Mouse (Mus musculus) left cerebral cortex, adult 2 months (tissue): Measurements from ENCODE around the gene Hipk2. TPM values are rescaled to one million over a fixed set of nuclear protein-coding genes. Genes with fewer than 3 reads are reported as not detected.

Experiments used
- DNase-seq, 2 experiments: peaks; one replicate each; pipeline ENCODE4 v3.0.0; 2021 to 2022; ENCODE audit warnings: low spot score in 2 of 2, mixed read lengths in 1 of 2; ENCODE audit errors: extremely low spot score in 1 of 2
- H3K27ac ChIP-seq: fragments of 200-600 bp; 2 replicates; pipeline ENCODE4 v1.8.1; 2022
- H3K4me3 ChIP-seq: fragments of 200-600 bp; 2 replicates; pipeline ENCODE4 v1.8.1; 2022
- CTCF ChIP-seq: fragments of 200-600 bp; IDR thresholded peaks from 2 replicates; pipeline ENCODE4 v1.8.1; 2022; ENCODE audit warnings: antibody characterized with exemption, mild to moderate bottlenecking, moderate library complexity
- intact Hi-C: fragments of 180-260 bp; cut with DNase I; formaldehyde crosslinking; loops from one replicate; pipeline ENCODE4 v1.15.1; 2025
- total RNA-seq, 2 experiments: library from RNA; stranded (reverse); gene quantifications; 2 replicates each; pipeline ENCODE4 v1.2.3; 2021

Gene Hipk2
- total RNA-seq, 2 experiments from 2014 or later: 54.7 to 61.3 TPM

GRCm38 (mm10) chr6:38755961-38756360 is 120.0 kb downstream of the Hipk2 start:
- H3K4me3 ChIP-seq: no peak overlapping the region
- no peak for TF ChIP-seq CTCF
- intact Hi-C loops: no loop called here
- DNase-seq: no peak
- no peak overlapping the region for H3K27ac ChIP-seq

GRCm38 (mm10) chr6:38755188-38755587 is 120.8 kb downstream of the Hipk2 start:
- intact Hi-C loops: no loop called here
- Histone ChIP-seq H3K27ac (no peak overlapping the region), H3K4me3 (no peak overlapping the region)
- no peak for DNase-seq
- no peak for TF ChIP-seq CTCF

- H3K4me3 ChIP-seq: no peak overlapping the region
- no peak overlapping the region for H3K27ac ChIP-seq
- TF ChIP-seq CTCF: no peak
- no peak for DNase-seq
- intact Hi-C loops: no loop called here
Observed at GRCm38 (mm10) chr6:38753729-38754128, 122.2 kb downstream of the Hipk2 start.

- TF ChIP-seq CTCF: no peak
- Histone ChIP-seq H3K27ac (no peak overlapping the region), H3K4me3 (no peak overlapping the region)
- intact Hi-C loops: no loop called here
- no peak for DNase-seq
Observed at GRCm38 (mm10) chr6:38753025-38753424, 122.9 kb downstream of the Hipk2 start.

- no peak for DNase-seq
- intact Hi-C loops: no loop called here
- peak; percentile 32 for TF ChIP-seq CTCF
- H3K27ac ChIP-seq: no peak overlapping the region
- no peak overlapping the region for H3K4me3 ChIP-seq
Observed at GRCm38 (mm10) chr6:38752495-38752894, 123.5 kb downstream of the Hipk2 start.

GRCm38 (mm10) chr6:38748037-38748436 is 127.9 kb downstream of the Hipk2 start:
- no peak for TF ChIP-seq CTCF
- Histone ChIP-seq H3K4me3 (no peak overlapping the region), H3K27ac (no peak overlapping the region)
- intact Hi-C loops: no loop called here
- DNase-seq: no peak

GRCm38 (mm10) chr6:38743351-38743750 is 132.6 kb downstream of the Hipk2 start:
- Histone ChIP-seq H3K27ac (no peak overlapping the region), H3K4me3 (no peak overlapping the region)
- no peak for DNase-seq
- TF ChIP-seq CTCF: no peak
- intact Hi-C loops: no loop called here

- no peak for TF ChIP-seq CTCF
- H3K27ac ChIP-seq: no peak overlapping the region
- DNase-seq: no peak
- intact Hi-C loops: no loop called here
- no peak overlapping the region for H3K4me3 ChIP-seq
Observed at GRCm38 (mm10) chr6:38742441-38742840, 133.5 kb downstream of the Hipk2 start.

GRCm38 (mm10) chr6:38741024-38741423 is 134.9 kb downstream of the Hipk2 start:
- peak; percentile 29 for TF ChIP-seq CTCF
- intact Hi-C loops: no loop called here
- no peak for DNase-seq
- Histone ChIP-seq H3K27ac (no peak overlapping the region), H3K4me3 (no peak overlapping the region)

GRCm38 (mm10) chr6:38739266-38739665 is 136.7 kb downstream of the Hipk2 start:
- Histone ChIP-seq H3K4me3 (no peak overlapping the region), H3K27ac (no peak overlapping the region)
- intact Hi-C loops: loop anchor here (10.0 kb wide), 1 partner anchor 136 kb away; the partner anchor contains the start of genes Hipk2 and Tbxas1
- TF ChIP-seq CTCF: no peak
- no peak for DNase-seq

- no peak for DNase-seq
- intact Hi-C loops: loop anchor here (2.0 to 10.0 kb wide), 2 partner anchors 137 to 331 kb away; partner anchors contain the start of genes Hipk2 and Tbxas1
- Histone ChIP-seq H3K27ac (no peak overlapping the region), H3K4me3 (no peak overlapping the region)
- peak; percentile 27 for TF ChIP-seq CTCF
Observed at GRCm38 (mm10) chr6:38737763-38738162, 138.2 kb downstream of the Hipk2 start.

- TF ChIP-seq CTCF: peak; percentile 97
- 0 out of 2 replicates have a peak overlapping the region, but pooled peaks have one; percentile 26 for H3K27ac ChIP-seq
- peak; percentile 76 to 81 for DNase-seq
- H3K4me3 ChIP-seq: no peak overlapping the region
- intact Hi-C loops: loop anchor here (1.0 to 10.0 kb wide), 3 partner anchors 139 to 333 kb away; partner anchors contain the start of genes Hipk2 and Tbxas1
Observed at GRCm38 (mm10) chr6:38736240-38736639, 139.7 kb downstream of the Hipk2 start.

- Histone ChIP-seq H3K27ac (peak overlapping the region; percentile 57; the same call in 1 of the 2 replicates), H3K4me3 (no peak overlapping the region)
- TF ChIP-seq CTCF: no peak
- DNase-seq: no peak
- intact Hi-C loops: loop anchor here (10.0 kb wide), 1 partner anchor 142 kb away; the partner anchor contains the start of genes Hipk2 and Tbxas1
Observed at GRCm38 (mm10) chr6:38732681-38733080, 143.3 kb downstream of the Hipk2 start.
